Mouse (Mus musculus): ENCODE measurements at regions not wholly inside any gene's neighbourhood (a gene's known extent, or its start where the extent isn't known, plus 50 kb on each side); places are given as distances from the start of the nearest gene placed in this dataset.
A peak's percentile ranks its signal among the peaks of the same experiment; 100 is the strongest.

- TF ChIP-seq POLR2A (IDR thresholded peaks at IDR 0.05; ENCODE audit: low read depth, low read length), result no peak
- TF ChIP-seq CTCF (IDR thresholded peaks at IDR 0.05; ENCODE audit: extremely low read depth, insufficient read depth, insufficient read length, insufficient replicate concordance), result no peak
- no peak overlapping the region for H3K4me3 ChIP-seq (ENCODE audit: extremely low read depth, insufficient read depth, insufficient read length)
- H3K4me1 ChIP-seq (ENCODE audit: control insufficient read depth, insufficient read depth, insufficient read length), result no peaks in the 10 kb centered on the region; the same call in 1 of the 2 replicates
- no peak for DNase-seq (ENCODE audit: low read depth in 1 of 2, low spot score in 2 of 2)
- H3K36me3 ChIP-seq (ENCODE audit: control insufficient read depth, insufficient read depth, low read length), result no peaks in the 10 kb centered on the region
- H3K27me3 ChIP-seq (ENCODE audit: control insufficient read depth, insufficient read depth, low read length), result no peaks in the 10 kb centered on the region
- H3K27ac ChIP-seq (ENCODE audit: insufficient read depth, low read length), result no peak overlapping the region
- 52% methylated on average over 5 of the region's 5 CpGs for WGBS
These were observed 92.7 kb upstream of the Max start for GRCm38 (mm10) chr12:77054700-77055099.

GRCm38 (mm10) chr12:77054211-77054610 lies 92.2 kb upstream of the Max start:
- H3K36me3 ChIP-seq (ENCODE audit: control insufficient read depth, insufficient read depth, low read length), result no peaks in the 10 kb centered on the region
- no peak overlapping the region for H3K27ac ChIP-seq (ENCODE audit: insufficient read depth, low read length)
- no peak overlapping the region for H3K4me3 ChIP-seq (ENCODE audit: extremely low read depth, insufficient read depth, insufficient read length)
- TF ChIP-seq CTCF (IDR thresholded peaks at IDR 0.05; ENCODE audit: extremely low read depth, insufficient read depth, insufficient read length, insufficient replicate concordance) (no peak), POLR2A (IDR thresholded peaks at IDR 0.05; ENCODE audit: low read depth, low read length) (no peak)
- no peak for DNase-seq (ENCODE audit: low read depth in 1 of 2, low spot score in 2 of 2)
- no peaks in the 10 kb centered on the region for H3K27me3 ChIP-seq (ENCODE audit: control insufficient read depth, insufficient read depth, low read length)
- H3K4me1 ChIP-seq (ENCODE audit: control insufficient read depth, insufficient read depth, insufficient read length), result no peaks in the 10 kb centered on the region
- WGBS, result 87% methylated on average over 7 of the region's 7 CpGs

GRCm38 (mm10) chr12:77052853-77053252 lies 90.9 kb upstream of the Max start:
- peak; percentile 35 to 53 for DNase-seq (ENCODE audit: low read depth in 1 of 2, low spot score in 2 of 2)
- 59% methylated on average over 6 of the region's 6 CpGs for WGBS
- TF ChIP-seq POLR2A (IDR thresholded peaks at IDR 0.05; ENCODE audit: low read depth, low read length) (no peak), CTCF (IDR thresholded peaks at IDR 0.05; ENCODE audit: extremely low read depth, insufficient read depth, insufficient read length, insufficient replicate concordance) (peak; percentile 36; the same call in 1 of the 2 replicates)
- Histone ChIP-seq H3K4me3 (ENCODE audit: extremely low read depth, insufficient read depth, insufficient read length) (no peak overlapping the region), H3K4me1 (ENCODE audit: control insufficient read depth, insufficient read depth, insufficient read length) (no peaks in the 10 kb centered on the region), H3K27ac (ENCODE audit: insufficient read depth, low read length) (no peak overlapping the region), H3K27me3 (ENCODE audit: control insufficient read depth, insufficient read depth, low read length) (no peaks in the 10 kb centered on the region), H3K36me3 (ENCODE audit: control insufficient read depth, insufficient read depth, low read length) (no peaks in the 10 kb centered on the region)

GRCm38 (mm10) chr12:77048380-77048779 lies 86.4 kb upstream of the Max start:
- H3K27ac ChIP-seq (ENCODE audit: insufficient read depth, low read length), result no peak overlapping the region
- no peak for DNase-seq (ENCODE audit: low read depth in 1 of 2, low spot score in 2 of 2)
- TF ChIP-seq POLR2A (IDR thresholded peaks at IDR 0.05; ENCODE audit: low read depth, low read length), result no peak
- TF ChIP-seq CTCF (IDR thresholded peaks at IDR 0.05; ENCODE audit: extremely low read depth, insufficient read depth, insufficient read length, insufficient replicate concordance), result no peak
- no peaks in the 10 kb centered on the region for H3K36me3 ChIP-seq (ENCODE audit: control insufficient read depth, insufficient read depth, low read length)
- no peak overlapping the region for H3K4me3 ChIP-seq (ENCODE audit: extremely low read depth, insufficient read depth, insufficient read length)
- H3K4me1 ChIP-seq (ENCODE audit: control insufficient read depth, insufficient read depth, insufficient read length), result no peaks in the 10 kb centered on the region
- no peaks in the 10 kb centered on the region for H3K27me3 ChIP-seq (ENCODE audit: control insufficient read depth, insufficient read depth, low read length)
- 90% methylated on average over 11 of the region's 11 CpGs for WGBS

- Histone ChIP-seq H3K27ac (ENCODE audit: insufficient read depth, low read length) (no peak overlapping the region), H3K4me3 (ENCODE audit: extremely low read depth, insufficient read depth, insufficient read length) (no peak overlapping the region), H3K4me1 (ENCODE audit: control insufficient read depth, insufficient read depth, insufficient read length) (no peaks in the 10 kb centered on the region), H3K27me3 (ENCODE audit: control insufficient read depth, insufficient read depth, low read length) (no peaks in the 10 kb centered on the region), H3K36me3 (ENCODE audit: control insufficient read depth, insufficient read depth, low read length) (no peaks in the 10 kb centered on the region)
- TF ChIP-seq POLR2A (IDR thresholded peaks at IDR 0.05; ENCODE audit: low read depth, low read length) (no peak), CTCF (IDR thresholded peaks at IDR 0.05; ENCODE audit: extremely low read depth, insufficient read depth, insufficient read length, insufficient replicate concordance) (no peak)
- DNase-seq (ENCODE audit: low read depth in 1 of 2, low spot score in 2 of 2), result no peak
- WGBS, result 81% methylated on average over 1 of the region's 1 CpGs
These were observed 85.3 kb upstream of the Max start for GRCm38 (mm10) chr12:77047273-77047672.

GRCm38 (mm10) chr12:77045956-77046355 lies 84.0 kb upstream of the Max start:
- DNase-seq (ENCODE audit: low read depth in 1 of 2, low spot score in 2 of 2), result no peak
- WGBS, result 90% methylated on average over 2 of the region's 2 CpGs
- H3K27me3 ChIP-seq (ENCODE audit: control insufficient read depth, insufficient read depth, low read length), result no peaks in the 10 kb centered on the region
- no peaks in the 10 kb centered on the region for H3K36me3 ChIP-seq (ENCODE audit: control insufficient read depth, insufficient read depth, low read length)
- H3K4me1 ChIP-seq (ENCODE audit: control insufficient read depth, insufficient read depth, insufficient read length), result no peaks in the 10 kb centered on the region
- H3K4me3 ChIP-seq (ENCODE audit: extremely low read depth, insufficient read depth, insufficient read length), result no peak overlapping the region
- no peak overlapping the region for H3K27ac ChIP-seq (ENCODE audit: insufficient read depth, low read length)
- TF ChIP-seq POLR2A (IDR thresholded peaks at IDR 0.05; ENCODE audit: low read depth, low read length) (no peak), CTCF (IDR thresholded peaks at IDR 0.05; ENCODE audit: extremely low read depth, insufficient read depth, insufficient read length, insufficient replicate concordance) (no peak)

- TF ChIP-seq CTCF (IDR thresholded peaks at IDR 0.05; ENCODE audit: extremely low read depth, insufficient read depth, insufficient read length, insufficient replicate concordance) (no peak), POLR2A (IDR thresholded peaks at IDR 0.05; ENCODE audit: low read depth, low read length) (no peak)
- H3K27me3 ChIP-seq (ENCODE audit: control insufficient read depth, insufficient read depth, low read length), result no peaks in the 10 kb centered on the region
- DNase-seq (ENCODE audit: low read depth in 1 of 2, low spot score in 2 of 2), result no peak
These were observed 83.4 kb upstream of the Max start for GRCm38 (mm10) chr12:77045356-77045755.

More at GRCm38 (mm10) chr12:77045356-77045755, 83.4 kb upstream of the Max start:
- Histone ChIP-seq H3K4me1 (ENCODE audit: control insufficient read depth, insufficient read depth, insufficient read length) (no peaks in the 10 kb centered on the region), H3K36me3 (ENCODE audit: control insufficient read depth, insufficient read depth, low read length) (no peaks in the 10 kb centered on the region), H3K4me3 (ENCODE audit: extremely low read depth, insufficient read depth, insufficient read length) (no peak overlapping the region), H3K27ac (ENCODE audit: insufficient read depth, low read length) (no peak overlapping the region)
- 94% methylated on average over 10 of the region's 10 CpGs for WGBS
